Mouse (Mus musculus): ENCODE results near the gene Tex29. TPM values are rescaled to one million over a fixed set of nuclear protein-coding genes. Genes with fewer than 3 reads are reported as not detected.
A peak's percentile ranks its signal among the peaks of the same experiment; 100 is the strongest.
"Not testable (repeated sequence)": the region's sequence is repeated elsewhere in the genome, so short reads cannot be mapped to it uniquely, and the experiment has no call there.

Gene Tex29
- polyA plus RNA-seq, 1 experiment from 2014 or later, result 0.57 TPM

DNA sequence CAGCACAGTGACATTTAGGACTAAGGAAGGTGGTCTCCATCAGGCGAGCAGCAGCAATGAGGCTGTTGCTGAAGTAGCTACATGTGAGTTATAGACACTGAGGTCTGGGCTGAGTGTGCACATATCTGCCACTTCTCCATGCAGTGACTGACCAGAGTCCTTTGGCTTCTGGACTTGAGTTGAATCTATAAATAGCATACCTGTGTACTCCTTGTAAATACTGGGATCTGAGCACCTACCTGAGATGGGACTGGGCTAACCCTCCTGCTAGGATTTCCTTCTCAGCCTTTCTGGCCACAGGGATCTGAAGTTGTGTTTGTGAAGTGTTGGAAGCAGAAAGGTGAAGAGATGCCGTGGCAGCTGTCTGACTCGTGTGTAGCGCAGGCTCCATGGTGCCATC, 7.1 kb upstream of the Tex29 start:
- H3K36me3 ChIP-seq, result peaks cover 51% of the 10 kb centered on the region
- no peak overlapping the region for H3K4me3 ChIP-seq
- H3K4me2 ChIP-seq (replicated peaks), result no peak overlapping the region
- no peak overlapping the region for H3K9ac ChIP-seq (replicated peaks)
- H3K9me3 ChIP-seq, result no peaks in the 10 kb centered on the region
- H3K27me3 ChIP-seq, result no peaks in the 10 kb centered on the region
- no peak overlapping the region for H3K27ac ChIP-seq (replicated peaks)
- H3K4me1 ChIP-seq, result peaks cover 16% of the 10 kb centered on the region
- ATAC-seq (ENCODE audit: low FRiP score, low read depth), result no peak
- WGBS, result 96% methylated on average over 4 of the region's 4 CpGs

DNA sequence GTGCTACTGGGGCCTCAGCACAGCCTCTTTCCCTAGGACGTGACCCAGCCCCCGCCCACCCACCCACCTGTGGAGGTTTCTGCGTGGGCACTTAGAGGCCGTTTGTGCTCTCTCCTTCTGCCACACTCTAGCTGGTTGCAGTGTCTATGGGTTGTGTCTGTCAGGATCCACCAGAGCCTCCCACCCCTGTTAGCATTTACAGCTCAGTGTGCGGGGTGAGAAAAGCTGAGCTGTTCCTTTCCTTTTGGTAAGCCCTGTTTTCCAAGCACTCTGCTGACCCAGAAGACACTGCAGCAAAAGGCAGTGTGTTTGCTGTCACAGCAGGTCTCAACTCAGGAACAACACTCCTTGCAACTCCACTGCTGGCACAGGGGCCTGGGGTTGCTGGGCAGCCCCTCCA, 6.1 kb upstream of the Tex29 start:
- no peak overlapping the region for H3K9ac ChIP-seq (replicated peaks)
- peaks cover 15% of the 10 kb centered on the region for H3K4me1 ChIP-seq
- no peak overlapping the region for H3K4me2 ChIP-seq (replicated peaks)
- 91% methylated on average over 5 of the region's 5 CpGs for WGBS
- H3K27me3 ChIP-seq, result no peaks in the 10 kb centered on the region
- H3K27ac ChIP-seq (replicated peaks), result no peak overlapping the region
- no peaks in the 10 kb centered on the region for H3K9me3 ChIP-seq
- H3K4me3 ChIP-seq, result no peak overlapping the region
- no peak for ATAC-seq (ENCODE audit: low FRiP score, low read depth)
- H3K36me3 ChIP-seq, result peaks cover 50% of the 10 kb centered on the region

DNA sequence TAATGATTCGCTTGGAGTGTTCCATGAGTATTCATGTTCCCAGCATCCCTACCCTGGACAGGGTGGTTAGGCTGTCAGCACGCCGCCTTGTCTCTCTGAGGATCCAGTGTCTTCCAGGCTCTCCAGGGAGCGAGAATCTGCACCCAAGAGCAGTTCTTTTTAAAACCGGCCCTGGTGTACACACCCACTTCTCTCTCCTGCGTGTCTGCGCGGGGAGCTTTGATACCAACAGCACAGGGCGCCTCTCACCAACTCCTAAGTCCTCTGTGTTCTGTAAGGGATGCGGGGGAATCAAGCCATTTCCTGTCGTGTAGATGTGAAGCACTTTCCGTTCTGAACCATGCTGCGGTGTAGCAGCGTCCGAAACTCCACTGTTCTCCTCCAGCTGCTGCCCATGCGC, 5.6 kb upstream of the Tex29 start:
- Histone ChIP-seq H3K9ac (replicated peaks) (no peak overlapping the region), H3K4me1 (peaks cover 10% of the 10 kb centered on the region), H3K36me3 (peaks cover 50% of the 10 kb centered on the region), H3K9me3 (no peaks in the 10 kb centered on the region), H3K27ac (replicated peaks) (no peak overlapping the region), H3K4me2 (replicated peaks) (no peak overlapping the region), H3K27me3 (no peaks in the 10 kb centered on the region), H3K4me3 (no peak overlapping the region)
- WGBS, result 93% methylated on average over 16 of the region's 16 CpGs
- ATAC-seq (ENCODE audit: low FRiP score, low read depth), result no peak

DNA sequence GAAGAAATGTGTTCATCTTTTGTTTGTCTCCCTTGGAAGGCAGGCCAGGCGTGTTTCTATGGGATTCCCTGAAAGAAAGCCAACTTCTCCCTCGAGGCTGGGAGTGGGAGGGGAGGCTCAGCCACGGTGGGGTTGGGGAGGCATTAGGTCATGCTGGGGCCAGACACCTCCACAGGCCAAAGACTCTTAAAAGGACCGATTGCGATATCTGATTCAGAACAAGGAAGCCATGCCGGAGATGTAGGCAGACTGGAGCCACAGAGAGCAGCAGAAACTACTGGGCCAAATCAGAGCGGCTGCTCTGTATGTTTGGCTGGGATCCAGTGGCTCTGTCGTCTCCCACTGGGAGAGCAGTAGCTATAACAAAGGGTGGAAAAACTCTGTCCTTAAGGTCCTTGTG, 1.3 kb downstream of the Tex29 start:
- WGBS, result 47% methylated on average over 8 of the region's 8 CpGs
- H3K9ac ChIP-seq (replicated peaks), result no peak overlapping the region
- H3K27me3 ChIP-seq, result no peaks in the 10 kb centered on the region
- no peaks in the 10 kb centered on the region for H3K9me3 ChIP-seq
- peaks cover 13% of the 10 kb centered on the region for H3K4me1 ChIP-seq
- H3K27ac ChIP-seq (replicated peaks), result no peak overlapping the region; the same call in 1 of the 2 replicates
- H3K36me3 ChIP-seq, result peaks cover 5% of the 10 kb centered on the region; the same call in 1 of the 2 replicates
- H3K4me2 ChIP-seq (replicated peaks), result no peak overlapping the region
- no peak for ATAC-seq (ENCODE audit: low FRiP score, low read depth)
- H3K4me3 ChIP-seq, result no peak overlapping the region

DNA sequence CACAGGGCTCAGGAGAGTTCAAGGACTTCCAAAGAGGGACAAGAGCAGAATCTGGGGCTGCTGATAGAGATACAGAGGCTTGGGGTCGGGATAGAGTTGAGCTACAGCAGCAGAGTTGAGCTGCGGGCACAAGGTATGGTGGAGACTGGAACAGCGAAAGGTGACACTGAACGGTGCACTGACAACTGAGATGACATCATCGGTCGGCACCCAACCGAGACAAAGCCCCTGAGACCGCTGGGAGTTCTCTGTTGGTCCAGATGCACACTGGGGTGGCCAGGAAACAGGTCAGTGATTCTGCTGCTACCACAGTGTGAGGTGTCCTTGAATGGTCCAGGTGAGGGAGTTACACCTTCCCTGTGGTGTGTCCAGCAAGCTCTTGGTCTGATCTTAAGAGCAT, 2.5 kb downstream of the Tex29 start:
- no peak overlapping the region for H3K27ac ChIP-seq (replicated peaks)
- no peaks in the 10 kb centered on the region for H3K36me3 ChIP-seq
- ATAC-seq (ENCODE audit: low FRiP score, low read depth), result no peak
- H3K9ac ChIP-seq (replicated peaks), result no peak overlapping the region
- H3K4me1 ChIP-seq, result peaks cover 13% of the 10 kb centered on the region
- no peaks in the 10 kb centered on the region for H3K9me3 ChIP-seq
- WGBS, result 89% methylated on average over 8 of the region's 8 CpGs
- H3K4me3 ChIP-seq, result no peak overlapping the region
- no peaks in the 10 kb centered on the region for H3K27me3 ChIP-seq
- H3K4me2 ChIP-seq (replicated peaks), result no peak overlapping the region

DNA sequence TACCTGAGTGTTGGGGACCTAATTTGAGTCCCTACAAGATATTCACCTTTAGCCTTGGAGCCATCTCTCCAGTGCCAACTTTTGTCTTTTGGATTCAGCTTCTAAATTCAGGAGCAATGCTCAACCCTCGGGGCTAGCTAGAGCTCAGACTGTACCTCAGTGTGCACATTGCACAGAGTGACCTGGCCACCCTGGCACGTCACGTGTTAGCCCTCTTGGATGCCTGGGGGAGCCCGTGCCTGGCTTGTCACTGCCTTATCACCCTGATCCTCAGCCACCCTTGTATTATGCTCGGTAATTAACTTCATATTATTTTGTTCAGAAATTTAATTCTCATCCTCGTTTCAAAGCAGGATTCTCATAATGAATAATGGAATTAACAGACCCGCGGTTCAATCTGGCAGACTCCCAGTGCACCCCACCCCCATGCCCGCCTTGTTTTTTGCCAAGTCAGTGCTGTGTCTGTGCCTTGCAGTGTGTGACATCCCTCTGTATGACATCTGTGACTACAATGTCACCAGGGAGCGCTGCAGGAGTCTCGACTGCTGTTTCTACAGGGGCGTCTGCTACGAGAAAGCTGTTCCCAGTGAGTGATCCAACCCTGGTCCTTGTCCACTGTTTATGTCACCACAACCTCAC, 3.5 kb downstream of the Tex29 start:
- ATAC-seq (ENCODE audit: low FRiP score, low read depth), result peak; percentile 52; the same call in 1 of the 2 replicates
- no peak overlapping the region for H3K9ac ChIP-seq (replicated peaks)
- H3K36me3 ChIP-seq, result no peaks in the 10 kb centered on the region
- 75% methylated on average over 13 of the region's 13 CpGs for WGBS
- H3K4me1 ChIP-seq, result peaks cover 13% of the 10 kb centered on the region
- no peaks in the 10 kb centered on the region for H3K27me3 ChIP-seq
- H3K27ac ChIP-seq (replicated peaks), result no peak overlapping the region
- no peaks in the 10 kb centered on the region for H3K9me3 ChIP-seq
- no peak overlapping the region for H3K4me3 ChIP-seq
- H3K4me2 ChIP-seq (replicated peaks), result no peak overlapping the region

DNA sequence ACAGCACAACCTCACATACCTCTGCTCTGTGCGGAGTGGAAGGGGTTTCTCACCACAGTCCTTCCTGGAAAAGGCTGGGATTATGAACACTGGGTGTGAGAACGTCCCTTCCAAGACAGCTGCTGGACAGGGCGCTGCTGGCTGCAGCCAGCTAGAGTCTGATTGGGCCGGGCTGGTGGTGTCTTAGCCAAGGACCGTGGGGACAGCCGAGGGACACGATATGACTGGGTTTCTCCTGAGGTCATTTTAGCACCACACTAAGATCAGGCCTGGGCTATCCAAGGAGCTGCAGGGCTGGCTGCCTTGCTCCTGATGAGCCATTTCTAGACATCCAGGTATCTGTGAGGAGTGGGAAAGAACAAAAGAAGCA, 4.0 kb downstream of the Tex29 start:
- H3K27ac ChIP-seq (replicated peaks), result no peak overlapping the region
- H3K27me3 ChIP-seq, result no peaks in the 10 kb centered on the region
- 92% methylated on average over 7 of the region's 7 CpGs for WGBS
- no peaks in the 10 kb centered on the region for H3K9me3 ChIP-seq
- H3K9ac ChIP-seq (replicated peaks), result no peak overlapping the region
- H3K36me3 ChIP-seq, result no peaks in the 10 kb centered on the region
- H3K4me3 ChIP-seq, result no peak overlapping the region
- H3K4me1 ChIP-seq, result peaks cover 13% of the 10 kb centered on the region
- H3K4me2 ChIP-seq (replicated peaks), result no peak overlapping the region
- no peak for ATAC-seq (ENCODE audit: low FRiP score, low read depth)

DNA sequence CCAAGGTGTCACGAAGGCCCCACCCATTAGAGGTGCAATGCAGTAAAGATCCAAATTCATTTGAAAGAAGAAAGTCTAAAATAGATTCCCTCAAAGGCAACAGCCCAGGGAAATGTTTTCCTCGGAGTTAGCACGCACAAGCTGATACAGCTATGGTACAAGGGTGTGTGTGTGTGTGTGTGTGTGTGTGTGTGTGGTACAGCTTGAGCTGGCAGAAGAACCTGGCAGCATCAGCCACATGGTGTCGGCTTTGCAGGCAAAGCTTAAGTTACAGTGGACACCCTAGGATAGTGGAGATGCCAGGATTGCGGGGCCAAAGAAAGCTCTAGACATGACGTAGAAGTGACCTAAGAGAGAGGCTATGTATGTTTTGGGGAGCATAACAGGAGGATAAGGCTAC, 6.5 kb downstream of the Tex29 start:
- no peaks in the 10 kb centered on the region for H3K36me3 ChIP-seq

DNA sequence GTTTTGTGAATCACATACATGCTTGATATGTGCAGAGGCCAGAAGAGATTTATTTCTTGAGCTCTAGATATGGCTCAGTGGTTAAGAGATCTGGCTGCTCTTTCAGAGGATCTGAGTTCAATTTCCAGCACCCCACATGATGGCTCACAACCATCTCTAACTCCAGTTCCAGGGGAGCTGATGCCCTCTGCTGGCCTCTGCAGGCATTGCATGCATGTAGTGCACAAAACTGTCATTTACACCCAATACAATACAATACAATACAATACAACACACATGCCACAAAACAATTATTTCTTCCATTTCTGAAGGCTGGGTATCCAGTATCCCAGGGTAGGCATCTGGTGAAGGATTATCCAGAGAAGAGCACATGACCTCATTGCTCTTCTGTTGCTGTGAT, 27.6 kb downstream of the Tex29 start:
- H3K4me3 ChIP-seq, result no peak overlapping the region
- no peak overlapping the region for H3K9ac ChIP-seq (replicated peaks)
- no peaks in the 10 kb centered on the region for H3K4me1 ChIP-seq
- H3K27me3 ChIP-seq, result no peaks in the 10 kb centered on the region; the same call in 1 of the 2 replicates
- no peak for ATAC-seq (ENCODE audit: low FRiP score, low read depth)
- H3K9me3 ChIP-seq, result no peaks in the 10 kb centered on the region
- H3K27ac ChIP-seq (replicated peaks), result no peak overlapping the region
- no peaks in the 10 kb centered on the region for H3K36me3 ChIP-seq
- H3K4me2 ChIP-seq (replicated peaks), result no peak overlapping the region

More for the DNA sequence above, 6.5 kb downstream of the Tex29 start:
- Histone ChIP-seq H3K4me3 (no peak overlapping the region), H3K27ac (replicated peaks) (no peak overlapping the region), H3K4me2 (replicated peaks) (no peak overlapping the region), H3K4me1 (peaks cover 3% of the 10 kb centered on the region), H3K9ac (replicated peaks) (no peak overlapping the region), H3K27me3 (no peaks in the 10 kb centered on the region), H3K9me3 (no peaks in the 10 kb centered on the region)
- ATAC-seq (ENCODE audit: low FRiP score, low read depth), result no peak
- WGBS, result 94% methylated on average over 6 of the region's 6 CpGs

DNA sequence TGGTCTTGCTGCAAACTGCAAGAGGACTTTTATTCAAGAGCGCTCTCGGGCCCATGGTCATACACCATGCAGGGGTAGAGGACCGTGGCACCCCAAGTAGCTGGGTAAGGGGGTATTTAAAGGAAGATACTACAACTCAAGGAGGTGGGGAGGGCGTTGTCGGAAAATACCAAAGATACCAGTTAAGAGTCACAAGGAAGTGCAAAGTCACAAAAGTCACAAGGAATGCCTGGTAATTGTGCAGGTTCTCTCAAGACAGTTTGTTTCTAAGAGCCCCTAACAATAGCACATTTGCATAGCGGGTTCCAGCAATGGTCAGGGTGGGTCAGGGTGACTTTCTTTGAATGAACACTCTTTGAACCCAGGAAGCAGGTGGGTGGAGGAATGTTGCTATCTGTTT, 34.0 kb downstream of the Tex29 start:
- WGBS, result 96% methylated on average over 6 of the region's 6 CpGs

DNA sequence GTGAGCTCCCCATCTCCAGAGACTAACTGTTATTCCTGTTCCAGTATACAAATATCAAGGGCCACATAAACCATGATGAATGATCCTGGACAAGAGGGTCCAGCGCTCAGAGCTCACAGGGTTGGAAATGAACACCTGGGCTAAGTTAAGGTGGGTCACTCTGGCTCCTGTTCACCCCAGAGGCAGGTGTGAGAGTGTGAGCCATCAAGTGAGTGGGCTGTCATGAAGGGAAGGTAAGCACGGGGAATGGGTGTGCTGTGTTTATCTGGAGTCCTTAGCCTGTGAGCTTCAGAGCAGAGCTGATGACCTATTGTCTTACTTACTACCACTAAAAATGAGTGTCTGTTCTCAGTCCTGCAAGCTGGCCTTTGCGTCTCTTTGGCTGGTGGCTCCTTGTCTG, 44.4 kb downstream of the Tex29 start:
- no peak overlapping the region for H3K4me3 ChIP-seq
- peaks cover 32% of the 10 kb centered on the region for H3K4me1 ChIP-seq
- no peak overlapping the region for H3K9ac ChIP-seq (replicated peaks)
- WGBS, result 96% methylated on average over 3 of the region's 3 CpGs
- no peaks in the 10 kb centered on the region for H3K36me3 ChIP-seq
- H3K4me2 ChIP-seq (replicated peaks), result no peak overlapping the region
- ATAC-seq (ENCODE audit: low FRiP score, low read depth), result no peak
- peaks cover 15% of the 10 kb centered on the region for H3K9me3 ChIP-seq
- H3K27me3 ChIP-seq, result no peaks in the 10 kb centered on the region
- H3K27ac ChIP-seq (replicated peaks), result no peak overlapping the region

More for the DNA sequence above, 34.0 kb downstream of the Tex29 start:
- H3K4me1 ChIP-seq; H3K9ac ChIP-seq (replicated peaks); H3K4me2 ChIP-seq (replicated peaks); H3K27me3 ChIP-seq; H3K27ac ChIP-seq (replicated peaks); H3K4me3 ChIP-seq; H3K9me3 ChIP-seq; H3K36me3 ChIP-seq; ATAC-seq (ENCODE audit: low FRiP score, low read depth): not testable (repeated sequence)

DNA sequence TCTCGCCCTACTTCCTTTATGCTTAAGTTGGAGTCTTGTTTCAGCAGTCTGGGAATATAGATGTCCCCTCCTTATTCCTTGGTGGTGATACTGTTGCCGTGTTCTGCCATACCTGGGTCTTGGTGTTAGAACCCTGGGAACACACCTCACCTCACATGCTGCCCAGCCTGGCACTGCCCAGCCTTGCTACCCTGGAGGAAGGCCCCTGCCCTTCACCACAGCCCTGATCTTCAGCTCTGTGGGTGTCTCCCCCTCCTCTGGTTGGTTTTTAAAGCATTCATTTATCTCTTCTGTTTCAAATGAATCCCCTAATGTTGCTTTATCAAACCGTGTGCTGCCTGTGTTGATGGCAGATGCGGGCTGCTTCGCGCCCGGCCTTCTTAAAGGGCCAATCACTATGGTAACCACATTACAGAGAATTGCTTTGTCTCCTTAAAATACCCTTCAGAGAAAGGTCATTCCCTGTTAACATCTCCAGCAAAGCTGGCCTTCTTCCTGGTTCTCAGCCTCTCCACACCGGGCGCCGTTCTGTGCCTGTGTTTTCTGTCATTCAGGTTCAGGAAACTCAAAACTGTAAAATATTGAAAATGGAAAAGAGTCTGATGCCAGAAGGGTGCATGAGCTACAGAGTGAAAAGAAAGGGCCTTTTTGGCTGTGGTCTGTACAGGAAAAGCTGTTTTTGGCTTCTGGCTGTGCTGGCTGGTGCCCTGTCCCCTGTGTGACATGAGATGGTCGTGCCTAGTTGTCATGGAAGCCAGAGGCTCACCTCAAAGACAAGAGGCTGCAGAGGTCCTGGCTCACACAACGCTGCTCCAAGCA, 45.8 kb downstream of the Tex29 start:
- WGBS, result 28% methylated on average over 12 of the region's 12 CpGs
- Histone ChIP-seq H3K9ac (replicated peaks) (0 out of 2 replicates have a peak overlapping the region, but pooled peaks have one; percentile 21), H3K27ac (replicated peaks) (peak overlapping the region; percentile 84)

More for the DNA sequence above, 45.8 kb downstream of the Tex29 start:
- H3K36me3 ChIP-seq, result no peaks in the 10 kb centered on the region
- ATAC-seq (ENCODE audit: low FRiP score, low read depth), result peak; percentile 66
- peak overlapping the region; percentile 10; the same call in 1 of the 2 replicates for H3K4me2 ChIP-seq (replicated peaks)
- peaks cover 33% of the 10 kb centered on the region for H3K4me1 ChIP-seq
- peaks cover 15% of the 10 kb centered on the region for H3K9me3 ChIP-seq
- no peaks in the 10 kb centered on the region for H3K27me3 ChIP-seq
- H3K4me3 ChIP-seq, result no peak overlapping the region

All from midbrain, embryonic 12.5 days (tissue).